Mouse (Mus musculus) gastrocnemius, adult 8-10 months (tissue): ENCODE data around the gene Gsdma3. TPM values are rescaled to one million over a fixed set of nuclear protein-coding genes. Genes with fewer than 3 reads are reported as not detected.
"Not testable (repeated sequence)": the region's sequence is repeated elsewhere in the genome, so short reads cannot be mapped to it uniquely, and the experiment has no call there.

Source experiments
- DNase-seq, 2 experiments: peaks; one replicate each; pipeline ENCODE4 v3.0.0; 2022; ENCODE audit warnings: low spot score in 2 of 2
- total RNA-seq, 4 experiments: library from RNA; stranded (reverse); gene quantifications; 2 replicates each; pipeline ENCODE4 v1.2.4; 2022

The Gsdma3 gene
- total RNA-seq, 4 experiments from 2014 or later, result 5.5 to 18.2 (median 8.3) TPM

- DNase-seq, result no peak
These were observed 30.7 kb upstream of the Gsdma3 start for GRCm38 (mm10) chr11:98595473-98595872.

GRCm38 (mm10) chr11:98595955-98596354, 30.2 kb upstream of the Gsdma3 start:
- DNase-seq, result no peak

- DNase-seq, result no peak
These were observed 28.8 kb upstream of the Gsdma3 start for GRCm38 (mm10) chr11:98597363-98597762.

GRCm38 (mm10) chr11:98597991-98598390, 28.2 kb upstream of the Gsdma3 start, which contains the start of gene Lrrc3c:
Gene Lrrc3c (plus strand): TSS chr11:98598291.
- no peak for DNase-seq

- DNase-seq, result no peak
These were observed 27.3 kb upstream of the Gsdma3 start for GRCm38 (mm10) chr11:98598851-98599290.

GRCm38 (mm10) chr11:98599291-98599690, 26.9 kb upstream of the Gsdma3 start:
- no peak for DNase-seq

GRCm38 (mm10) chr11:98602090-98602690, 24.0 kb upstream of the Gsdma3 start:
- no peak for DNase-seq

- no peak for DNase-seq
These were observed 22.2 kb upstream of the Gsdma3 start for GRCm38 (mm10) chr11:98603953-98604352.

- DNase-seq, result not testable (repeated sequence)
These were observed 21.2 kb upstream of the Gsdma3 start for GRCm38 (mm10) chr11:98604911-98605310.

- no peak for DNase-seq
These were observed 19.4 kb upstream of the Gsdma3 start for GRCm38 (mm10) chr11:98606763-98607162.

- no peak for DNase-seq
These were observed 5.4 kb upstream of the Gsdma3 start for GRCm38 (mm10) chr11:98620791-98621190.

- not testable (repeated sequence) for DNase-seq
These were observed 2.2 kb upstream of the Gsdma3 start for GRCm38 (mm10) chr11:98623981-98624380.

GRCm38 (mm10) chr11:98624381-98624780, 1.8 kb upstream of the Gsdma3 start:
- not testable (repeated sequence) for DNase-seq

- DNase-seq, result no peak
These were observed 2.5 kb downstream of the Gsdma3 start for GRCm38 (mm10) chr11:98628706-98629105.

- no peak for DNase-seq
These were observed 4.5 kb downstream of the Gsdma3 start for GRCm38 (mm10) chr11:98630646-98631045.

GRCm38 (mm10) chr11:98635312-98635970, 9.3 kb downstream of the Gsdma3 start:
- DNase-seq, result not testable (repeated sequence)

GRCm38 (mm10) chr11:98637501-98637900, 11.3 kb downstream of the Gsdma3 start:
- DNase-seq, result no peak

- no peak for DNase-seq
These were observed 13.9 kb downstream of the Gsdma3 start for GRCm38 (mm10) chr11:98640091-98640490.

GRCm38 (mm10) chr11:98644757-98645156, 18.6 kb downstream of the Gsdma3 start:
- DNase-seq, result no peak

- DNase-seq, result no peak
These were observed 19.8 kb downstream of the Gsdma3 start for GRCm38 (mm10) chr11:98645946-98646345.

- no peak for DNase-seq
These were observed 20.3 kb downstream of the Gsdma3 start, which contains the start of gene Gsdma2 for GRCm38 (mm10) chr11:98646459-98646858. Gene Gsdma2 (plus strand): TSS chr11:98646759.

GRCm38 (mm10) chr11:98655076-98655475, 28.9 kb downstream of the Gsdma3 start:
- peak; percentile 14 to 18 for DNase-seq

GRCm38 (mm10) chr11:98660517-98660916, 34.4 kb downstream of the Gsdma3 start:
- DNase-seq, result no peak
